Mouse (Mus musculus) lung, postnatal 36 days (tissue): Measurements from ENCODE around the gene Dennd1a.
A peak's percentile ranks its signal among the peaks of the same experiment; 100 is the strongest.
"Not testable (repeated sequence)": the region's sequence is repeated elsewhere in the genome, so short reads cannot be mapped to it uniquely, and the experiment has no call there.

ENCODE experiments used
- DNase-seq: peaks from one replicate; pipeline ENCODE4 v3.0.0; 2022; ENCODE audit warnings: mixed read lengths

Gene Dennd1a

GRCm38 (mm10) chr2:37945598-37946336 is 341.4 kb downstream of the Dennd1a start:
- peak; percentile 13 for DNase-seq

- DNase-seq = no peak
Measured at GRCm38 (mm10) chr2:37942906-37943305, 344.3 kb downstream of the Dennd1a start.

- DNase-seq = no peak
Measured at GRCm38 (mm10) chr2:37941741-37942140, 345.4 kb downstream of the Dennd1a start.

- DNase-seq = no peak
Measured at GRCm38 (mm10) chr2:37940845-37941361, 346.3 kb downstream of the Dennd1a start.

GRCm38 (mm10) chr2:37939997-37940396 is 347.2 kb downstream of the Dennd1a start:
- no peak for DNase-seq

GRCm38 (mm10) chr2:37936922-37937321 is 350.3 kb downstream of the Dennd1a start:
- not testable (repeated sequence) for DNase-seq

GRCm38 (mm10) chr2:37932240-37932639 is 354.9 kb downstream of the Dennd1a start:
- DNase-seq = no peak

- no peak for DNase-seq
Measured at GRCm38 (mm10) chr2:37931018-37931930, 355.9 kb downstream of the Dennd1a start.

GRCm38 (mm10) chr2:37926133-37926503 is 361.1 kb downstream of the Dennd1a start:
- no peak for DNase-seq

- peak; percentile 73 for DNase-seq
Measured at GRCm38 (mm10) chr2:37925413-37926132, 361.6 kb downstream of the Dennd1a start.

GRCm38 (mm10) chr2:37908721-37909506 is 378.3 kb downstream of the Dennd1a start:
- no peak for DNase-seq

- DNase-seq = no peak
Measured at GRCm38 (mm10) chr2:37908296-37908695, 378.9 kb downstream of the Dennd1a start.

GRCm38 (mm10) chr2:37906261-37906660 is 380.9 kb downstream of the Dennd1a start:
- no peak for DNase-seq

GRCm38 (mm10) chr2:37903286-37903685 is 383.9 kb downstream of the Dennd1a start:
- DNase-seq = no peak

GRCm38 (mm10) chr2:37883214-37883613 is 404.0 kb downstream of the Dennd1a start:
- DNase-seq = no peak

- no peak for DNase-seq
Measured at GRCm38 (mm10) chr2:37881262-37881913, 405.8 kb downstream of the Dennd1a start.

- DNase-seq = no peak
Measured at GRCm38 (mm10) chr2:37879697-37880096, 407.5 kb downstream of the Dennd1a start.

GRCm38 (mm10) chr2:37872791-37873190 is 414.4 kb downstream of the Dennd1a start:
- DNase-seq = no peak

- no peak for DNase-seq
Measured at GRCm38 (mm10) chr2:37869628-37870027, 417.6 kb downstream of the Dennd1a start.

- no peak for DNase-seq
Measured at GRCm38 (mm10) chr2:37867387-37867786, 419.8 kb downstream of the Dennd1a start.

- peak; percentile 8 for DNase-seq
Measured at GRCm38 (mm10) chr2:37857472-37857871, 429.7 kb downstream of the Dennd1a start.

GRCm38 (mm10) chr2:37856955-37857354 is 430.2 kb downstream of the Dennd1a start:
- no peak for DNase-seq
